Mouse (Mus musculus): ENCODE measurements around the gene Sspo. TPM values are rescaled to one million over a fixed set of nuclear protein-coding genes. Genes with fewer than 3 reads are reported as not detected.

The Sspo gene
- total and polyA plus RNA-seq, 2 experiments from 2014 or later = 1.2 to 7.3 TPM

- H3K9ac ChIP-seq (replicated peaks; ENCODE audit: low read length, poor library complexity, severe bottlenecking) = no peak overlapping the region
- H3K27me3 ChIP-seq (ENCODE audit: insufficient read depth, low read length) = no peaks in the 10 kb centered on the region
- no peak overlapping the region for H3K27ac ChIP-seq (ENCODE audit: low read depth, low read length)
- no peak for TF ChIP-seq CTCF (IDR thresholded peaks at IDR 0.05)
- no peak for DNase-seq (ENCODE audit: low spot score)
- no peak for ATAC-seq (ENCODE audit: low FRiP score)
- H3K4me2 ChIP-seq (ENCODE audit: low read depth, low read length, poor library complexity, severe bottlenecking) = no peak overlapping the region
- 88% methylated on average over 3 of the region's 3 CpGs for WGBS
- H3K9me3 ChIP-seq (ENCODE audit: low read length) = no peaks in the 10 kb centered on the region
- peaks cover 22% of the 10 kb centered on the region for H3K36me3 ChIP-seq (ENCODE audit: insufficient read depth, low read length)
- H3K4me1 ChIP-seq (ENCODE audit: insufficient read depth, low read length) = peaks cover 10% of the 10 kb centered on the region
- H3K4me3 ChIP-seq (ENCODE audit: low read depth, low read length) = no peak overlapping the region
These were observed 94.6 kb downstream of the Sspo start for GRCm38 (mm10) chr6:48542631-48543030.

- Histone ChIP-seq H3K9ac (replicated peaks; ENCODE audit: low read length, poor library complexity, severe bottlenecking) (no peak overlapping the region), H3K4me2 (ENCODE audit: low read depth, low read length, poor library complexity, severe bottlenecking) (no peak overlapping the region), H3K27ac (ENCODE audit: low read depth, low read length) (no peak overlapping the region), H3K4me1 (ENCODE audit: insufficient read depth, low read length) (no peaks in the 10 kb centered on the region), H3K36me3 (ENCODE audit: insufficient read depth, low read length) (peaks cover 20% of the 10 kb centered on the region), H3K9me3 (ENCODE audit: low read length) (no peaks in the 10 kb centered on the region), H3K27me3 (ENCODE audit: insufficient read depth, low read length) (no peaks in the 10 kb centered on the region), H3K4me3 (ENCODE audit: low read depth, low read length) (no peak overlapping the region)
- no peak for TF ChIP-seq CTCF (IDR thresholded peaks at IDR 0.05)
- 85% methylated on average over 5 of the region's 5 CpGs for WGBS
- ATAC-seq (ENCODE audit: low FRiP score) (no peak), DNase-seq (ENCODE audit: low spot score) (no peak)
These were observed 97.2 kb downstream of the Sspo start for GRCm38 (mm10) chr6:48545251-48545650.

- 58% methylated on average over 1 of the region's 1 CpGs for WGBS
- H3K9ac ChIP-seq (replicated peaks; ENCODE audit: low read length, poor library complexity, severe bottlenecking) = no peak overlapping the region
- peak; percentile 79 for TF ChIP-seq CTCF (IDR thresholded peaks at IDR 0.05)
- no peaks in the 10 kb centered on the region for H3K9me3 ChIP-seq (ENCODE audit: low read length)
- no peaks in the 10 kb centered on the region for H3K27me3 ChIP-seq (ENCODE audit: insufficient read depth, low read length)
- 0 out of 2 replicates have a peak, but pooled peaks have one; percentile 29 for ATAC-seq (ENCODE audit: low FRiP score)
- H3K27ac ChIP-seq (ENCODE audit: low read depth, low read length) = no peak overlapping the region
- H3K36me3 ChIP-seq (ENCODE audit: insufficient read depth, low read length) = peaks cover 12% of the 10 kb centered on the region
- no peak overlapping the region for H3K4me3 ChIP-seq (ENCODE audit: low read depth, low read length)
- DNase-seq (ENCODE audit: low spot score) = peak; percentile 63
- H3K4me1 ChIP-seq (ENCODE audit: insufficient read depth, low read length) = no peaks in the 10 kb centered on the region
- H3K4me2 ChIP-seq (ENCODE audit: low read depth, low read length, poor library complexity, severe bottlenecking) = no peak overlapping the region
These were observed 98.2 kb downstream of the Sspo start for GRCm38 (mm10) chr6:48546271-48546670.

DNA sequence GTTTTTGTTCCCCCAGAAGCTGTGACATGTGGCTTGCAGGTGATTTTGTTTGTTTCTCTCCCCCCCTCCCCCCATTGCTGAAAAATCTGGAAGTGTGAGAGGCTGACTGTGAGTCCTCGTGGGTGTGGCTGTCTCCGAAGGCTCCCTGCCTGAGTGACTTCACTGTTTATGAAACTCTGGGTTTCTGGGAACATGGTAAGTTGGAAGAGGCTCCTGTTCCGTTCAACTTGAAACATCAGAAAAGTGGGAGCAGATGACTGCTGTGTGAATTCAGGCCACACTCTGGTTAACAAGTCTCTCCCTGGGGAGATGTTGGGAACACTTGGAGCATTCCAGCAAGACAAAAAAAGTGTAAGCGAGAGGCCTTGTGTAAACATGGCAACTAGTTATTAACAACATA lies 98.8 kb downstream of the Sspo start:
- 73% methylated on average over 4 of the region's 4 CpGs for WGBS
- H3K4me2 ChIP-seq (ENCODE audit: low read depth, low read length, poor library complexity, severe bottlenecking) = no peak overlapping the region
- H3K36me3 ChIP-seq (ENCODE audit: insufficient read depth, low read length) = peaks cover 6% of the 10 kb centered on the region
- no peak for TF ChIP-seq CTCF (IDR thresholded peaks at IDR 0.05)
- no peak overlapping the region for H3K27ac ChIP-seq (ENCODE audit: low read depth, low read length)
- no peak for ATAC-seq (ENCODE audit: low FRiP score)
- no peaks in the 10 kb centered on the region for H3K9me3 ChIP-seq (ENCODE audit: low read length)
- H3K4me1 ChIP-seq (ENCODE audit: insufficient read depth, low read length) = no peaks in the 10 kb centered on the region
- H3K4me3 ChIP-seq (ENCODE audit: low read depth, low read length) = no peak overlapping the region
- DNase-seq (ENCODE audit: low spot score) = no peak
- H3K27me3 ChIP-seq (ENCODE audit: insufficient read depth, low read length) = no peaks in the 10 kb centered on the region
- H3K9ac ChIP-seq (replicated peaks; ENCODE audit: low read length, poor library complexity, severe bottlenecking) = no peak overlapping the region

GRCm38 (mm10) chr6:48548314-48548713 lies 100.3 kb downstream of the Sspo start:
- Histone ChIP-seq H3K4me1 (ENCODE audit: insufficient read depth, low read length) (no peaks in the 10 kb centered on the region), H3K36me3 (ENCODE audit: insufficient read depth, low read length) (no peaks in the 10 kb centered on the region), H3K27me3 (ENCODE audit: insufficient read depth, low read length) (no peaks in the 10 kb centered on the region), H3K4me3 (ENCODE audit: low read depth, low read length) (no peak overlapping the region), H3K27ac (ENCODE audit: low read depth, low read length) (no peak overlapping the region), H3K9ac (replicated peaks; ENCODE audit: low read length, poor library complexity, severe bottlenecking) (no peak overlapping the region), H3K9me3 (ENCODE audit: low read length) (no peaks in the 10 kb centered on the region), H3K4me2 (ENCODE audit: low read depth, low read length, poor library complexity, severe bottlenecking) (no peak overlapping the region)
- ATAC-seq (ENCODE audit: low FRiP score) = no peak
- no peak for DNase-seq (ENCODE audit: low spot score)
- WGBS = 87% methylated on average over 6 of the region's 6 CpGs
- TF ChIP-seq CTCF (IDR thresholded peaks at IDR 0.05) = no peak

Small RNA genes within 50 kb of the gene (microRNA-seq; reads per million reads assigned to microRNA genes)
- not detected for gene Gm24325 (ENCODE audit: borderline number of aligned reads)

Other genes starting within 250 kb of the Sspo start
- gene Krba1, start 52.6 kb upstream of the Sspo start, total RNA-seq (2014; rRNA removed) = 44.0 and 44.8 TPM in 2 replicates
- 20.8 and 20.9 TPM in 2 replicates for gene Krba1, start 52.6 kb upstream of the Sspo start, polyA plus RNA-seq (2015; fragmentation: Nextera tagmentation; extraction: Ambion mirVana)
- gene Zfp467, start 2.4 kb upstream of the Sspo start, total RNA-seq (2014; rRNA removed) = 28.0 and 43.0 TPM in 2 replicates
- gene Zfp467, start 2.4 kb upstream of the Sspo start, polyA plus RNA-seq (2015; fragmentation: Nextera tagmentation; extraction: Ambion mirVana) = 41.7 and 44.6 TPM in 2 replicates
- gene Atp6v0e2, start 89.4 kb downstream of the Sspo start, total RNA-seq (2014; rRNA removed) = 398 and 447 TPM in 2 replicates
- gene Atp6v0e2, start 89.4 kb downstream of the Sspo start, polyA plus RNA-seq (2015; fragmentation: Nextera tagmentation; extraction: Ambion mirVana) = 497 and 556 TPM in 2 replicates
- gene Lrrc61, start 106.6 kb downstream of the Sspo start, total RNA-seq (2014; rRNA removed) = 29.4 and 82.4 TPM in 2 replicates
- gene Lrrc61, start 106.6 kb downstream of the Sspo start, polyA plus RNA-seq (2015; fragmentation: Nextera tagmentation; extraction: Ambion mirVana) = 21.4 and 23.3 TPM in 2 replicates
- gene Rarres2, start 124.6 kb downstream of the Sspo start, total RNA-seq (2014; rRNA removed) = 4.6 and 6.6 TPM in 2 replicates
- gene Rarres2, start 124.6 kb downstream of the Sspo start, polyA plus RNA-seq (2015; fragmentation: Nextera tagmentation; extraction: Ambion mirVana) = 7.4 and 10.6 TPM in 2 replicates
- gene Gm45021, start 141.4 kb downstream of the Sspo start, total RNA-seq (2014; rRNA removed) = not detected in 2 replicates
- gene Gm45021, start 141.4 kb downstream of the Sspo start, polyA plus RNA-seq (2015; fragmentation: Nextera tagmentation; extraction: Ambion mirVana) = not detected in 2 replicates
- 76.5 and 91.5 TPM in 2 replicates for gene Repin1, start 145.7 kb downstream of the Sspo start, total RNA-seq (2014; rRNA removed)
- 41.2 and 42.8 TPM in 2 replicates for gene Repin1, start 145.7 kb downstream of the Sspo start, polyA plus RNA-seq (2015; fragmentation: Nextera tagmentation; extraction: Ambion mirVana)
- gene Gm44965, start 145.7 kb downstream of the Sspo start, total RNA-seq (2014; rRNA removed) = not detected in 2 replicates
- gene Gm44965, start 145.7 kb downstream of the Sspo start, polyA plus RNA-seq (2015; fragmentation: Nextera tagmentation; extraction: Ambion mirVana) = 0.75 and 1.7 TPM in 2 replicates
- gene Zfp775, start 153.8 kb downstream of the Sspo start, total RNA-seq (2014; rRNA removed) = 8.6 and 9.5 TPM in 2 replicates
- 8.6 and 9.5 TPM in 2 replicates for gene Zfp775, start 153.8 kb downstream of the Sspo start, polyA plus RNA-seq (2015; fragmentation: Nextera tagmentation; extraction: Ambion mirVana)
- gene AI854703, start 178.5 kb downstream of the Sspo start, total RNA-seq (2014; rRNA removed) = 51.7 and 57.1 TPM in 2 replicates
- gene AI854703, start 178.5 kb downstream of the Sspo start, polyA plus RNA-seq (2015; fragmentation: Nextera tagmentation; extraction: Ambion mirVana) = 28.5 and 30.2 TPM in 2 replicates
- gene Gimap8, start 199.0 kb downstream of the Sspo start, total RNA-seq (2014; rRNA removed) = 0.60 and 0.76 TPM in 2 replicates
- 0.45 and 0.53 TPM in 2 replicates for gene Gimap8, start 199.0 kb downstream of the Sspo start, polyA plus RNA-seq (2015; fragmentation: Nextera tagmentation; extraction: Ambion mirVana)
- gene Gimap9, start 227.9 kb downstream of the Sspo start, total RNA-seq (2014; rRNA removed) = 0.55 and 0.71 TPM in 2 replicates
- gene Gimap9, start 227.9 kb downstream of the Sspo start, polyA plus RNA-seq (2015; fragmentation: Nextera tagmentation; extraction: Ambion mirVana) = 1.1 TPM in 2 replicates
- gene Gimap4, start 236.3 kb downstream of the Sspo start, total RNA-seq (2014; rRNA removed) = 0.66 and 0.77 TPM in 2 replicates
- 0.25 and 0.48 TPM in 2 replicates for gene Gimap4, start 236.3 kb downstream of the Sspo start, polyA plus RNA-seq (2015; fragmentation: Nextera tagmentation; extraction: Ambion mirVana)